Mouse (Mus musculus) liver, embryonic 14.5 days (tissue): ENCODE results near the gene Slc38a10. TPM values are rescaled to one million over a fixed set of nuclear protein-coding genes. Genes with fewer than 3 reads are reported as not detected.
A peak's percentile ranks its signal among the peaks of the same experiment; 100 is the strongest.

ENCODE experiments used
- ATAC-seq: fragments of 200-750 bp; cut with Nextera tagmentation; 2 replicates; pipeline ENCODE4 v1.8.0; 2017; ENCODE audit warnings: moderate number of reproducible peaks, mild to moderate bottlenecking, moderate library complexity; ENCODE audit not compliant: insufficient read depth
- DNase-seq, 3 experiments: peaks; one replicate each; pipeline ENCODE4 v3.0.0-alpha.2; 2012 to 2013; ENCODE audit warnings: low read depth in 3 of 3, low spot score in 3 of 3
- H3K27ac ChIP-seq: fragments of 300-500 bp; sonication (generic); 2 replicates; pipeline ENCODE4 v1.5.1; 2014; ENCODE audit warnings: moderate library complexity, mild to moderate bottlenecking, control low read depth, inconsistent platforms
- H3K27me3 ChIP-seq: fragments of 300-500 bp; sonication (generic); 2 replicates; pipeline ENCODE4 v1.6.1; 2014; ENCODE audit warnings: mild to moderate bottlenecking, low read length, moderate library complexity; ENCODE audit not compliant: control insufficient read depth, insufficient read depth
- H3K36me3 ChIP-seq: fragments of 300-500 bp; sonication (generic); replicated peaks from 2 replicates; pipeline ENCODE4 v1.6.1; 2014; ENCODE audit warnings: low read depth; ENCODE audit not compliant: control insufficient read depth, insufficient read depth
- H3K4me1 ChIP-seq, 2 experiments: fragments of 200-500 bp in 1 of 2; fragments of 300-500 bp in 1 of 2; sonication (generic) in 1 of 2; replicated peaks; 2 replicates each; pipeline ENCODE4 v1.6.1; 2012 to 2014; ENCODE audit warnings: antibody characterized with exemption in 1 of 2, inconsistent platforms in 1 of 2, low read length in 1 of 2; ENCODE audit not compliant: control insufficient read depth in 2 of 2, insufficient read depth in 2 of 2
- H3K4me2 ChIP-seq: fragments of 300-500 bp; sonication (generic); 2 replicates; pipeline ENCODE4 v1.6.1; 2014; ENCODE audit warnings: low read depth, mild to moderate bottlenecking, control low read depth, moderate library complexity
- H3K4me3 ChIP-seq, 2 experiments: fragments of 200-500 bp in 1 of 2; fragments of 300-500 bp in 1 of 2; sonication (generic) in 1 of 2; 2 replicates each; pipeline ENCODE4 v1.5.1; 2012 to 2014; ENCODE audit warnings: low read depth in 2 of 2, low read length in 2 of 2, mild to moderate bottlenecking in 2 of 2, control low read depth in 1 of 2, inconsistent platforms in 1 of 2, moderate library complexity in 1 of 2; ENCODE audit not compliant: insufficient read depth in 1 of 2
- H3K9ac ChIP-seq: fragments of 300-500 bp; sonication (generic); replicated peaks from 2 replicates; pipeline ENCODE4 v1.6.1; 2014; ENCODE audit warnings: mild to moderate bottlenecking, control low read depth, moderate library complexity
- H3K9me3 ChIP-seq: fragments of 300-500 bp; sonication (generic); 2 replicates; pipeline ENCODE4 v1.6.1; 2016; ENCODE audit warnings: low read length, mixed read lengths; ENCODE audit not compliant: control insufficient read depth
- CTCF ChIP-seq: IDR thresholded peaks from 2 replicates; pipeline ENCODE4 v1.5.1; 2016; ENCODE audit warnings: antibody characterized with exemption, low read depth, control low read depth
- EP300 ChIP-seq: IDR thresholded peaks from 2 replicates; pipeline ENCODE4 v1.6.1; 2016; ENCODE audit warnings: antibody characterized with exemption, low read depth
- WGBS: fragments of 180-500 bp; shearing (Covaris S2); extraction: QIAGEN DNeasy Blood & Tissue Kit; methylation state at CpG from one replicate; pipeline ENCODE4 v1.1.7; 2014; ENCODE audit not compliant: insufficient replicate concordance; 5-methylcytosine and 5-hydroxymethylcytosine counted together
- polyA plus RNA-seq, 2 experiments: library from polyadenylated mRNA; depleted of rRNA in 1 of 2; stranded (reverse) in 1 of 2; unstranded in 1 of 2; fragments of >200 nt; fragmentation: Nextera tagmentation in 1 of 2; extraction: Ambion mirVana in 1 of 2; gene quantifications; 2 replicates each; pipeline versions ENCODE4 v1.2.1 to v1.2.3; 2012 to 2014

Slc38a10 gene
- polyA plus RNA-seq, 2 experiments = 21.0 to 21.8 TPM

- H3K9me3 ChIP-seq = no peaks in the 10 kb centered on the region
- H3K4me3 ChIP-seq = peak overlapping the region; percentile 18 to 39
- H3K4me1 ChIP-seq = peaks cover 0 to 16% of the 10 kb centered on the region in 2 experiments; a peak in 2 of 4 replicates
- DNase-seq (no peak), ATAC-seq (no peak)
- no peak overlapping the region for H3K9ac ChIP-seq
- H3K27me3 ChIP-seq = peaks cover 61% of the 10 kb centered on the region
- no peak for TF ChIP-seq CTCF
- no peak for TF ChIP-seq EP300
- 12% methylated on average over 20 of the region's 20 CpGs for WGBS
- H3K27ac ChIP-seq = no peak overlapping the region
- H3K36me3 ChIP-seq = no peaks in the 10 kb centered on the region
- H3K4me2 ChIP-seq = peak overlapping the region; percentile 61
Observed at GRCm38 (mm10) chr11:120186821-120187235, 35.7 kb upstream of the Slc38a10 start.

- Histone ChIP-seq H3K9ac (peak overlapping the region; percentile 23; the same call in 1 of the 2 replicates), H3K27me3 (peaks cover 61% of the 10 kb centered on the region), H3K4me2 (peak overlapping the region; percentile 61), H3K4me1 (peaks cover 0 to 13% of the 10 kb centered on the region in 2 experiments; a peak in 2 of 4 replicates), H3K36me3 (no peaks in the 10 kb centered on the region), H3K4me3 (peak overlapping the region in 1 of 2 experiments; percentile 39; a peak in 2 of 4 replicates), H3K9me3 (no peaks in the 10 kb centered on the region), H3K27ac (no peak overlapping the region)
- 18% methylated on average over 18 of the region's 18 CpGs for WGBS
- ATAC-seq = no peak
- DNase-seq = no peak
- no peak for TF ChIP-seq EP300
- TF ChIP-seq CTCF = no peak
Observed at GRCm38 (mm10) chr11:120186145-120186740, 35.1 kb upstream of the Slc38a10 start.

- Histone ChIP-seq H3K27ac (0 out of 2 replicates have a peak overlapping the region, but pooled peaks have one; percentile 36), H3K9ac (peak overlapping the region; percentile 23), H3K9me3 (no peaks in the 10 kb centered on the region), H3K4me1 (peaks cover 0 to 13% of the 10 kb centered on the region in 2 experiments; a peak in 2 of 4 replicates), H3K4me2 (peak overlapping the region; percentile 61), H3K27me3 (peaks cover 61% of the 10 kb centered on the region), H3K36me3 (no peaks in the 10 kb centered on the region), H3K4me3 (peak overlapping the region in 1 of 2 experiments; percentile 39; a peak in 2 of 4 replicates)
- DNase-seq = no peak
- ATAC-seq = no peak
- 5% methylated on average over 54 of the region's 54 CpGs for WGBS
- TF ChIP-seq CTCF (no peak), EP300 (no peak)
Observed at GRCm38 (mm10) chr11:120185316-120186141, 34.4 kb upstream of the Slc38a10 start.

- no peaks in the 10 kb centered on the region for H3K36me3 ChIP-seq
- H3K9me3 ChIP-seq = no peaks in the 10 kb centered on the region
- H3K9ac ChIP-seq = no peak overlapping the region
- H3K27me3 ChIP-seq = peaks cover 57% of the 10 kb centered on the region
- peak; percentile 13 to 37 (median 14) for DNase-seq
- H3K4me1 ChIP-seq = peaks cover 0 to 9% of the 10 kb centered on the region in 2 experiments; a peak in 2 of 4 replicates
- peak overlapping the region; percentile 61 for H3K4me2 ChIP-seq
- 0 out of 2 replicates have a peak overlapping the region, but pooled peaks have one; percentile 36 for H3K27ac ChIP-seq
- TF ChIP-seq CTCF (no peak), EP300 (no peak)
- ATAC-seq = peak; percentile 56
- 23% methylated on average over 16 of the region's 16 CpGs for WGBS
- H3K4me3 ChIP-seq = peak overlapping the region in 1 of 2 experiments; percentile 39; a peak in 2 of 4 replicates
Observed at GRCm38 (mm10) chr11:120184371-120185315, 33.5 kb upstream of the Slc38a10 start.
